Mouse (Mus musculus) liver, postnatal 0 days (tissue): ENCODE measurements around the gene Acvr2b. TPM values are rescaled to one million over a fixed set of nuclear protein-coding genes. Genes with fewer than 3 reads are reported as not detected.

Experiments
- ATAC-seq: fragments of 200-750 bp; cut with Nextera tagmentation; 2 replicates; pipeline ENCODE4 v1.8.0; 2017; ENCODE audit warnings: mild to moderate bottlenecking, moderate library complexity
- DNase-seq: peaks from one replicate; pipeline ENCODE4 v3.0.0-alpha.2; 2016
- H3K27ac ChIP-seq: fragments of 300-500 bp; sonication (generic); 2 replicates; pipeline ENCODE4 v1.5.1; 2014; ENCODE audit warnings: antibody characterized with exemption, moderate library complexity, mild to moderate bottlenecking, low read depth
- H3K27me3 ChIP-seq: fragments of 300-500 bp; sonication (generic); 2 replicates; pipeline ENCODE4 v1.6.1; 2014; ENCODE audit warnings: low read length, control low read depth, mixed read lengths; ENCODE audit not compliant: insufficient read depth
- H3K36me3 ChIP-seq: fragments of 300-500 bp; sonication (generic); replicated peaks from 2 replicates; pipeline ENCODE4 v1.6.1; 2014; ENCODE audit warnings: mild to moderate bottlenecking, control low read depth, low read length, moderate library complexity, mixed read lengths; ENCODE audit not compliant: insufficient read depth
- H3K4me1 ChIP-seq: fragments of 300-500 bp; sonication (generic); 2 replicates; pipeline ENCODE4 v1.6.1; 2014; ENCODE audit warnings: antibody characterized with exemption, mild to moderate bottlenecking, control low read depth; ENCODE audit not compliant: insufficient read depth
- H3K4me2 ChIP-seq: fragments of 300-500 bp; sonication (generic); 2 replicates; pipeline ENCODE4 v1.6.1; 2014; ENCODE audit warnings: low read depth, mild to moderate bottlenecking, low read length, moderate library complexity, mixed read lengths
- H3K4me3 ChIP-seq: fragments of 300-500 bp; sonication (generic); 2 replicates; pipeline ENCODE4 v1.5.1; 2014; ENCODE audit warnings: low read depth, low read length
- H3K9ac ChIP-seq: fragments of 300-500 bp; sonication (generic); replicated peaks from 2 replicates; pipeline ENCODE4 v1.6.1; 2014; ENCODE audit warnings: mild to moderate bottlenecking, moderate library complexity
- H3K9me3 ChIP-seq: fragments of 300-500 bp; sonication (generic); 2 replicates; pipeline ENCODE4 v1.6.1; 2016; ENCODE audit warnings: mild to moderate bottlenecking, control low read depth, low read length, mixed read lengths
- CTCF ChIP-seq: sonication (generic); IDR thresholded peaks from 2 replicates; pipeline ENCODE4 v1.5.1; 2016; ENCODE audit warnings: antibody characterized with exemption, low read depth
- EP300 ChIP-seq: IDR thresholded peaks from 2 replicates; pipeline ENCODE4 v1.6.1; 2016; ENCODE audit warnings: antibody characterized with exemption, low read depth, mild to moderate bottlenecking
- WGBS: fragments of 180-500 bp; shearing (Covaris S2); extraction: QIAGEN DNeasy Blood & Tissue Kit; methylation state at CpG from one replicate; pipeline ENCODE4 v1.1.7; 2014; ENCODE audit not compliant: insufficient replicate concordance; 5-methylcytosine and 5-hydroxymethylcytosine counted together
- polyA plus RNA-seq: library from polyadenylated mRNA; unstranded; fragments of >200 nt; fragmentation: Nextera tagmentation; extraction: Ambion mirVana; gene quantifications from 2 replicates; pipeline ENCODE4 v1.2.1, GENCODE M21; 2015

The Acvr2b gene
- polyA plus RNA-seq, 1 experiment from 2014 or later = 2.2 TPM

DNA sequence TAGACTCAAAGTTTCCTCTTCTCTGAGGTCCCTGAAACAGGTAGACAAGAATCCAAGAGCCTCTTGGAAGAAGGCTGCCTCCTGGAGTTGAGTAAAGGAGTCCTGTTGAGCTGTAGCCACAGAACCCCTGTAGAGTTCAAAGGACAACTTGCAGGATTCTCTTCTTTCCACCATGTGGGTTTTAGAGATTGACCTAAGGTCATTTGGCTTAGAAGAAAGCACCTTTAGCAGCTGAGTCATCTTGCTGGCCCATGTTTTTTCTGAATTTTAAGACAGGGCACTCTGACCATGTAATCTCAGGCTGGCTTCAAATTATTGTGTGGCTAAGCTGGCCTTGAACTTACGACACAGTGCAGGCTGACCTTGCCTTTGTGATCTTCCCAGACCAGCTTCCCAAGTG, 71.1 kb downstream of the Acvr2b start:
- Histone ChIP-seq H3K4me3 (no peak overlapping the region), H3K36me3 (no peaks in the 10 kb centered on the region), H3K9me3 (no peaks in the 10 kb centered on the region), H3K27ac (no peak overlapping the region), H3K27me3 (no peaks in the 10 kb centered on the region), H3K9ac (no peak overlapping the region), H3K4me2 (no peak overlapping the region), H3K4me1 (peaks cover 7% of the 10 kb centered on the region)
- TF ChIP-seq EP300 = no peak
- TF ChIP-seq CTCF = no peak
- 84% methylated on average over 1 of the region's 1 CpGs for WGBS
- ATAC-seq = no peak
- no peak for DNase-seq

DNA sequence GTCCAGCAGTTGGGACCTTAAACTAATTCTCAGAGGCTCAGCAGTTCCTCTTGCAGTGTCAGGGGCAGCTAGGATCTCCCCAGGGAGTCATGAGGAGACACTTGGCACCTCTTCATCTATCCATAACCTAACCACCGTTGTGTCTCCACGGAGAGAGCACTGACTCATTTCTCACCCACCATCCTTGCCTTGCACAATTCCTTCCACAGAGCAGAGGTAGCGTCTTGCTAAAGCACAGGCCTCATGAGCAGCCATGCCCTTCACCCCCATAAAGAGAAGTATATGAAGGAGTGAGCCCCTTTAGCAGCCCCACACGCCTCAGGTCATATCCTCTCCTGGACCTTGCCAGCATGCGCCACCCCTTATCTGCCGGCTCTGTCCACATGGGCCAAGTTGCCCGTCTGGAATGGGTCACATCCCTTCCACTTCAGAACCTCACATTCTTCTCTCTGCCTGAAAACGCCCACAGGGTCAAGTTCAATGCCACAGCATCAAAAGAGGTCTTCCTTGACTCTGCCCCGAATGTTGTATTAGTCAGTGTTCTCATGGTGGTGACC, 71.8 kb downstream of the Acvr2b start:
- Histone ChIP-seq H3K9me3 (no peaks in the 10 kb centered on the region), H3K9ac (no peak overlapping the region), H3K4me3 (no peak overlapping the region), H3K36me3 (no peaks in the 10 kb centered on the region), H3K27ac (no peak overlapping the region), H3K4me1 (peaks cover 7% of the 10 kb centered on the region), H3K27me3 (no peaks in the 10 kb centered on the region), H3K4me2 (no peak overlapping the region)
- ATAC-seq (no peak), DNase-seq (no peak)
- TF ChIP-seq CTCF (no peak), EP300 (no peak)
- 64% methylated on average over 9 of the region's 9 CpGs for WGBS

DNA sequence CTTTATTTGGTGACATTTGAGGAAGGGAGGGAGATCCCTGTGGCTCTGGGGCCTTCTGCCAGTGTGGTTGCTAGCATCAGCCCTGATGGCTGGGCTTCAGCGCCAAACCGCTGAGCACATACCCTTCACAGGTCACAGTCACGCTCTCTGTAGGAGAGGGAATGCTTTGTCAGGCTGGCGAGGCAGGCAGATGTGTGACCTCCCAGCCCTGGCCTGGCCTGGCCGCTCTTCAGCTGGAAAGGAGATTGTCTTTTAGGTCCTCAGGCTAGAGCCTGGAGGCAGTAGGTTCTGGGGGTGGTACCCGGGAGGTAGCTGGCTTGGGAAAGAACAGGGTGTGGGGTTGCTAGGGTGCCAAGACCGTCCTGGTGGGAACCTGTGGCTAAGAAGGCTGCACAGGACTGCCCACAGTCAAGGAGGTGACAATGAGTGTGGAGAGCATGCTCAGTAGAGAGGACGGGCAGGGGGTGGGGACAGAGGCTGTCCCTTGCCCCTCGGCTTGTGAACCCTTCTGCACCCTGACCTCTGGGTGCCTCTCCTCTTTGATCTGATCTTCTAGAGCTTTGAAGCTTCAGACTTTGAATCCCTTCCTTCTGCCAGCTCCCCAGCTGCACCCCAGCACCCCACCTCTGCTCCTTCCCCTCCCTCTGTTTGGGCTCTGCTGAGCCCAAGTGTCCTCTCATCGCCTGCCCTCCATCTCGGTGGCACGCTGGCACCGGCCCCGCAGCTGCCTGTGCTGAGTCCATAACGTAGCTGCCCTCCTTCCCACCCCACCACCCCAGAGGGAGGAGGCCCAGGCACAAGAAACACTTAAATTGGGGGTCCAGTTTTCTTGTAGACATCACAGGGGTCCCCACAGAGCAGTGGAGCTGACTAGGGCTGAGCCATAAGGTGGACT, 73.0 kb downstream of the Acvr2b start:
- Histone ChIP-seq H3K9me3 (no peaks in the 10 kb centered on the region), H3K4me3 (no peak overlapping the region), H3K36me3 (no peaks in the 10 kb centered on the region), H3K4me2 (no peak overlapping the region), H3K9ac (no peak overlapping the region), H3K27me3 (no peaks in the 10 kb centered on the region), H3K27ac (no peak overlapping the region), H3K4me1 (peaks cover 4% of the 10 kb centered on the region)
- TF ChIP-seq EP300 (no peak), CTCF (no peak)
- DNase-seq (no peak), ATAC-seq (no peak)
- WGBS = 56% methylated on average over 15 of the region's 15 CpGs

DNA sequence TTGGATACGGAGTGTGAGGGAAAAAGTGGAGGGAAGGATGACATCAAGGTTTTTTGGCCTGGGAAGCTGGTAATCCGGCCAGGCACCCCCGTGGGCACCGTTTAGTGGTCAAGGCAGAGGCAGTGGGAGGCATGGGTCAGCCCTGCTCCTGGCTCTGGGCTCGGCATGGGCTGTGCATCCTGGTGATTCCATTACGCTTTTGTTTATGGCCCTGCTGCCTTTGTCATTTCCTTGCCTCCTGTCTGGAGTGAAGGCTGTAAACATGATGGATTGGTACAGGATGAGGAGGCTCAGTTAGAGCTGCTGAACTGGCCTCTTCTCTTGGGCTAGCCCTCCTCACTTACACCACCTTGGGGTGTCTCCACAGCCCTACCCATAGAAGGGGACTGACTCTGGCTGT, 75.8 kb downstream of the Acvr2b start:
- Histone ChIP-seq H3K27me3 (no peaks in the 10 kb centered on the region), H3K9ac (no peak overlapping the region), H3K4me2 (no peak overlapping the region), H3K27ac (no peak overlapping the region), H3K4me3 (no peak overlapping the region), H3K9me3 (no peaks in the 10 kb centered on the region), H3K4me1 (peaks cover 4% of the 10 kb centered on the region), H3K36me3 (no peaks in the 10 kb centered on the region)
- DNase-seq (no peak), ATAC-seq (no peak)
- no peak for TF ChIP-seq CTCF
- no peak for TF ChIP-seq EP300
- WGBS = 30% methylated on average over 6 of the region's 6 CpGs

DNA sequence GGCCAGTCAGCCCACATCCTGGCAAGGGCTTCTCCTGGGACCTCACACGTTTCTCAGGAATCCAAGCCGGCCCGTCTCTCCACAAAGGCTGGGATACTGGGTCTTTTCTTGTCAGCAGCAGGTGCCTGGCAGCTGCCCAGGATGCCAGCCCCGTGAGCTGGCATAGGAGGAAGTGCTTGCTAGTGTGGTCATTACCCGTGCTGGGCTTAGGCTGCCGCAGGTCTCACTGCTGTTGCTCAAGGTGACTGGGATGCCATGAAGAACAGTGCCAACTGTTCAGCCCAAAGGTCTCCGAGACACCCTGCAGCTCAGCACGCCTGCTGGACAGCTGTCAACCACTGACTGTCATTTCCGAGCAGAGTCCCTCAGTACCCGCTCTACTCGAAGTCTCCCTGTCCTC, 76.4 kb downstream of the Acvr2b start:
- H3K9ac ChIP-seq = no peak overlapping the region
- TF ChIP-seq CTCF (no peak), EP300 (no peak)
- H3K4me2 ChIP-seq = no peak overlapping the region
- peaks cover 2% of the 10 kb centered on the region for H3K4me1 ChIP-seq
- no peaks in the 10 kb centered on the region for H3K9me3 ChIP-seq
- no peaks in the 10 kb centered on the region for H3K27me3 ChIP-seq
- ATAC-seq (no peak), DNase-seq (no peak)
- H3K27ac ChIP-seq = no peak overlapping the region
- H3K4me3 ChIP-seq = no peak overlapping the region
- WGBS = 63% methylated on average over 11 of the region's 11 CpGs
- no peaks in the 10 kb centered on the region for H3K36me3 ChIP-seq

DNA sequence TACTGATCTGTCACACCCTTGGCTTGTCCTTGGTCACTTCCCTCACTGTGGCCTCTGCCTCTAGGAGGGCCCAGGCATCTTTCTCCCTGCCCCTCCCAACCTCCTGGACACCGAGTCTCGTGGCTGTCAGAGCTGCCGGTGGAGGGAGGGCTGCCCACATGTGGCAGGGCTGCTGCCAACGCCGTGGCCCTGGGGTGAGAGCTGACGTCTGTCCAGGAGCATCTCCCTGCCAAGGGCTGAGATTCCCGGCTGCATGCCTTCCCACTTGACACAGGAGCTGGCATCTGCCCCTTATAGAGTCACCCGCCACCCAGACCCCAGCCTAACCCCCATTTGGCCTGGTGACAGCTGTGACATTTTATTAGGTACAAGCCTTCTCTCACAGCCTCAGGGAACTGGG, 77.4 kb downstream of the Acvr2b start:
- DNase-seq = no peak
- 58% methylated on average over 8 of the region's 8 CpGs for WGBS

More for the DNA sequence above, 77.4 kb downstream of the Acvr2b start:
- H3K27me3 ChIP-seq = no peaks in the 10 kb centered on the region
- no peak overlapping the region for H3K9ac ChIP-seq
- H3K27ac ChIP-seq = no peak overlapping the region
- H3K4me2 ChIP-seq = no peak overlapping the region
- TF ChIP-seq CTCF (no peak), EP300 (no peak)
- H3K9me3 ChIP-seq = no peaks in the 10 kb centered on the region
- ATAC-seq = no peak
- no peak overlapping the region for H3K4me3 ChIP-seq
- no peaks in the 10 kb centered on the region for H3K36me3 ChIP-seq
- H3K4me1 ChIP-seq = no peaks in the 10 kb centered on the region
